Mouse (Mus musculus) lung, embryonic 14.5 days (tissue): ENCODE measurements around the gene Clmn. TPM values are rescaled to one million over a fixed set of nuclear protein-coding genes. Genes with fewer than 3 reads are reported as not detected.

Source experiments
- ATAC-seq: fragments of 200-750 bp; cut with Nextera tagmentation; 2 replicates; pipeline ENCODE4 v1.8.0; 2017; ENCODE audit warnings: mild to moderate bottlenecking, moderate TSS enrichment, moderate library complexity; ENCODE audit not compliant: insufficient read depth
- DNase-seq: peaks from one replicate; pipeline ENCODE4 v3.0.0-alpha.2; 2015
- H3K27ac ChIP-seq: fragments of 300-500 bp; sonication (generic); 2 replicates; pipeline ENCODE4 v1.5.1; 2014; ENCODE audit warnings: low read depth, mild to moderate bottlenecking, moderate library complexity
- H3K27me3 ChIP-seq: fragments of 300-500 bp; sonication (generic); 2 replicates; pipeline ENCODE4 v1.6.1; 2014; ENCODE audit warnings: low read length, control low read depth; ENCODE audit not compliant: insufficient read depth
- H3K36me3 ChIP-seq: fragments of 300-500 bp; sonication (generic); 2 replicates; pipeline ENCODE4 v1.6.1; 2014; ENCODE audit warnings: control low read depth; ENCODE audit not compliant: insufficient read depth
- H3K4me1 ChIP-seq: fragments of 300-500 bp; sonication (generic); 2 replicates; pipeline ENCODE4 v1.6.1; 2014; ENCODE audit warnings: antibody characterized with exemption, control low read depth; ENCODE audit not compliant: insufficient read depth
- H3K4me2 ChIP-seq: fragments of 300-500 bp; sonication (generic); 2 replicates; pipeline ENCODE4 v1.6.1; 2014; ENCODE audit warnings: mild to moderate bottlenecking
- H3K4me3 ChIP-seq: fragments of 300-500 bp; sonication (generic); 2 replicates; pipeline ENCODE4 v1.5.1; 2014; ENCODE audit warnings: low read depth, low read length
- H3K9ac ChIP-seq: fragments of 300-500 bp; sonication (generic); 2 replicates; pipeline ENCODE4 v1.6.1; 2014
- H3K9me3 ChIP-seq: fragments of 300-500 bp; sonication (generic); 2 replicates; pipeline ENCODE4 v1.6.1; 2016; ENCODE audit warnings: low read depth, low read length, control low read depth
- CTCF ChIP-seq: IDR thresholded peaks from 2 replicates; pipeline ENCODE4 v1.5.1; 2016; ENCODE audit warnings: antibody characterized with exemption, low read depth
- WGBS: fragments of 180-500 bp; shearing (Covaris S2); extraction: QIAGEN DNeasy Blood & Tissue Kit; methylation state at CpG from one replicate; pipeline ENCODE4 v1.1.7; 2014; 5-methylcytosine and 5-hydroxymethylcytosine counted together
- polyA plus RNA-seq: library from polyadenylated mRNA; unstranded; fragments of >200 nt; fragmentation: Nextera tagmentation; extraction: Ambion mirVana; gene quantifications from 2 replicates; pipeline ENCODE4 v1.2.1, GENCODE M21; 2014

Clmn gene
- polyA plus RNA-seq, 1 experiment from 2014 or later: 2.1 TPM

GRCm38 (mm10) chr12:104824244-104824906 is 40.5 kb downstream of the Clmn start:
- ATAC-seq (peak; percentile 86), DNase-seq (peak; percentile 94)
- Histone ChIP-seq H3K27me3 (no peaks in the 10 kb centered on the region), H3K9ac (no peak overlapping the region), H3K4me1 (peaks cover 18% of the 10 kb centered on the region), H3K36me3 (no peaks in the 10 kb centered on the region), H3K4me3 (no peak overlapping the region), H3K27ac (peak overlapping the region; percentile 63; the same call in 1 of the 2 replicates), H3K9me3 (no peaks in the 10 kb centered on the region), H3K4me2 (peak overlapping the region; percentile 31; the same call in 1 of the 2 replicates)
- WGBS: 58% methylated on average over 12 of the region's 12 CpGs
- no peak for TF ChIP-seq CTCF

GRCm38 (mm10) chr12:104823722-104824121 is 41.2 kb downstream of the Clmn start:
- no peak overlapping the region for H3K9ac ChIP-seq
- peaks cover 18% of the 10 kb centered on the region; the same call in 1 of the 2 replicates for H3K4me1 ChIP-seq
- no peak overlapping the region for H3K4me3 ChIP-seq
- TF ChIP-seq CTCF: no peak
- H3K27me3 ChIP-seq: no peaks in the 10 kb centered on the region
- no peak overlapping the region for H3K27ac ChIP-seq
- 90% methylated on average over 7 of the region's 7 CpGs for WGBS
- ATAC-seq (no peak), DNase-seq (no peak)
- H3K9me3 ChIP-seq: no peaks in the 10 kb centered on the region
- H3K36me3 ChIP-seq: no peaks in the 10 kb centered on the region
- H3K4me2 ChIP-seq: no peak overlapping the region

GRCm38 (mm10) chr12:104822838-104823599 is 41.9 kb downstream of the Clmn start:
- Histone ChIP-seq H3K4me1 (peaks cover 18% of the 10 kb centered on the region; the same call in 1 of the 2 replicates), H3K27me3 (no peaks in the 10 kb centered on the region), H3K36me3 (no peaks in the 10 kb centered on the region), H3K4me3 (no peak overlapping the region), H3K27ac (no peak overlapping the region), H3K9ac (no peak overlapping the region), H3K9me3 (no peaks in the 10 kb centered on the region), H3K4me2 (no peak overlapping the region)
- ATAC-seq: no peak
- peak; percentile 36 for TF ChIP-seq CTCF
- no peak for DNase-seq
- 87% methylated on average over 10 of the region's 10 CpGs for WGBS

GRCm38 (mm10) chr12:104822151-104822550 is 42.7 kb downstream of the Clmn start:
- TF ChIP-seq CTCF: no peak
- 66% methylated on average over 8 of the region's 8 CpGs for WGBS
- H3K4me1 ChIP-seq: peaks cover 18% of the 10 kb centered on the region; the same call in 1 of the 2 replicates

GRCm38 (mm10) chr12:104820061-104820460 is 44.8 kb downstream of the Clmn start:
- Histone ChIP-seq H3K4me2 (no peak overlapping the region), H3K4me1 (peaks cover 12% of the 10 kb centered on the region; the same call in 1 of the 2 replicates), H3K9ac (no peak overlapping the region; the same call in 1 of the 2 replicates), H3K27ac (no peak overlapping the region), H3K4me3 (no peak overlapping the region), H3K36me3 (no peaks in the 10 kb centered on the region), H3K27me3 (no peaks in the 10 kb centered on the region), H3K9me3 (no peaks in the 10 kb centered on the region)
- DNase-seq (no peak), ATAC-seq (no peak)
- 74% methylated on average over 5 of the region's 5 CpGs for WGBS
- TF ChIP-seq CTCF: no peak

More at GRCm38 (mm10) chr12:104822151-104822550, 42.7 kb downstream of the Clmn start:
- no peaks in the 10 kb centered on the region for H3K36me3 ChIP-seq
- no peaks in the 10 kb centered on the region for H3K27me3 ChIP-seq
- H3K4me2 ChIP-seq: no peak overlapping the region
- DNase-seq (no peak), ATAC-seq (no peak)
- no peaks in the 10 kb centered on the region for H3K9me3 ChIP-seq
- H3K9ac ChIP-seq: no peak overlapping the region
- no peak overlapping the region for H3K4me3 ChIP-seq
- no peak overlapping the region for H3K27ac ChIP-seq

GRCm38 (mm10) chr12:104819050-104819449 is 45.8 kb downstream of the Clmn start:
- H3K9ac ChIP-seq: no peak overlapping the region
- no peak overlapping the region for H3K27ac ChIP-seq
- no peak overlapping the region for H3K4me3 ChIP-seq
- H3K36me3 ChIP-seq: no peaks in the 10 kb centered on the region
- H3K4me2 ChIP-seq: no peak overlapping the region
- no peaks in the 10 kb centered on the region for H3K27me3 ChIP-seq
- H3K4me1 ChIP-seq: peaks cover 8% of the 10 kb centered on the region; the same call in 1 of the 2 replicates
- no peaks in the 10 kb centered on the region for H3K9me3 ChIP-seq
- 46% methylated on average over 8 of the region's 8 CpGs for WGBS
- ATAC-seq: no peak
- TF ChIP-seq CTCF: no peak
- DNase-seq: no peak

- no peak for DNase-seq
- Histone ChIP-seq H3K4me1 (0 out of 2 replicates have a peak, but pooled peaks cover 3% of the 10 kb centered on the region), H3K27ac (no peak overlapping the region), H3K9ac (no peak overlapping the region), H3K9me3 (no peaks in the 10 kb centered on the region), H3K27me3 (no peaks in the 10 kb centered on the region), H3K4me3 (no peak overlapping the region), H3K36me3 (no peaks in the 10 kb centered on the region), H3K4me2 (no peak overlapping the region)
- no peak for ATAC-seq
- 44% methylated on average over 7 of the region's 7 CpGs for WGBS
- TF ChIP-seq CTCF: no peak
These were observed 46.8 kb downstream of the Clmn start for GRCm38 (mm10) chr12:104818057-104818456.
